Mouse (Mus musculus): ENCODE measurements around the gene Odr4.

Odr4 gene

GRCm38 (mm10) chr1:150392638-150393487 lies at the start of gene Odr4, which contains the start of gene Tpr:
Odr4 (minus strand) TSS chr1:150393080.
Tpr (plus strand) TSS chr1:150392838.
- DNase-seq, result peak; percentile 98

DNA sequence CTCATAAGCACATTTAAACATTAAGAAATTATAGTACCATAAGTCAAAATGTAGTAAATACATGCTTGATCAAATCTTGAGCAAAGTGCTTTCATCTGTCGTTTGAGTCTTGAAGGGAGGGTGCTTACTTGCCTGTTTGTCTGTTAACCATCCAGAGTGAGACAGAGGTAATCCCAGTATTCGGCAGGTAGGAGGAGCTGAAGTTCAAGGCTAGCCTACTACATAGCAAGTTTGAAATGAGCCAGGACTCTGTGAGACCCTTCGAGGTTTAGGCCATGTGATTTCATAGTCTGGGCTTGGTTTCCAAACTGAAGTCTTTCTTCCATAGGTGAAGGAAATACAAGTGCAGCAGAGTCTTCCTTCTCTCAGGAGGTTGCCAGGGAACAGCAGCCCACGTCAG lies 48.9 kb upstream of the Odr4 start:
- no peak for DNase-seq

- no peak for DNase-seq
These were observed 45.8 kb upstream of the Odr4 start for GRCm38 (mm10) chr1:150438641-150439040.

GRCm38 (mm10) chr1:150426216-150426615 lies 33.3 kb upstream of the Odr4 start:
- DNase-seq, result no peak

- no peak for DNase-seq
These were observed 32.8 kb upstream of the Odr4 start for GRCm38 (mm10) chr1:150425665-150426064.

DNA sequence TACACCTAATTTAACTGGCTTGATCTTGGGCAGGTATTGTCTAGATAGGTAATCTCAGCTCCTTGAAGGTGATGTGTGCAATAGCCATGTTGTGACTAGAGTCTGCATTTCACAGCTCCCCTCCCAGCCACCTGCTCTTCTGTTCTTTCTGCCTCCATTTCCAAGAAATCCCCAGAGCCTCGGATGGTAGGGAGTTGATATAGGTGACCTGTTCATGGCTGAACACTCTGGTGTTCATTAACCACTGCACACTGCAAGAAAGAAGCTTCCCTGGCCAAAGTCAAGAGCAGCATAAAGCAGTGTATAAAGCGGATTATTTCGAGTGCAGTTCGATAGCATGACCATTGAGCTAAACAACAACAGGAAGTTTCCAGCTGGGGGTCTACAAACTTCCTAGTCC lies 25.5 kb upstream of the Odr4 start:
- DNase-seq, result no peak

GRCm38 (mm10) chr1:150416006-150416405 lies 23.1 kb upstream of the Odr4 start:
- DNase-seq, result no peak

DNA sequence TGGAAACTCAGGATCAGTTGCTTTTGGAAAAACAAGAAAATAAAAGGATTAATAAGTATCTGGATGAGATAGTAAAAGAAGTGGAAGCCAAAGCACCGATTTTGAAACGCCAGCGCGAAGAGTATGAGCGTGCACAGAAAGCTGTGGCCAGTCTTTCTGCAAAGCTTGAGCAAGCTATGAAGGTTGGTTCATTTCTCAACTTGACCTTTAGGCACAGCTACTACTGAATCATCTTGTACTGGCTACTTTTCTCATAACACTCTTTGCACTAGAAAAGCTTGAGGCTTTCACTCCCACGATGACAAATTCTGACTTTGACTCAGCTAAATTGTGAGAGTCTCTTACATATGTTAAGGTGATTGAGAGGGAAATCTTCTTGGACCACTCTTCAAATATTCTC lies 17.1 kb upstream of the Odr4 start:
- DNase-seq, result no peak

GRCm38 (mm10) chr1:150407285-150407684 lies 14.4 kb upstream of the Odr4 start:
- no peak for DNase-seq

- DNase-seq, result no peak
These were observed 11.7 kb upstream of the Odr4 start for GRCm38 (mm10) chr1:150404555-150404954.

GRCm38 (mm10) chr1:150403914-150404313 lies 11.0 kb upstream of the Odr4 start:
- no peak for DNase-seq

GRCm38 (mm10) chr1:150396001-150396400 lies 3.1 kb upstream of the Odr4 start:
- DNase-seq, result no peak

- DNase-seq, result no peak
These were observed 590 bp upstream of the Odr4 start for GRCm38 (mm10) chr1:150393488-150393852.

DNA sequence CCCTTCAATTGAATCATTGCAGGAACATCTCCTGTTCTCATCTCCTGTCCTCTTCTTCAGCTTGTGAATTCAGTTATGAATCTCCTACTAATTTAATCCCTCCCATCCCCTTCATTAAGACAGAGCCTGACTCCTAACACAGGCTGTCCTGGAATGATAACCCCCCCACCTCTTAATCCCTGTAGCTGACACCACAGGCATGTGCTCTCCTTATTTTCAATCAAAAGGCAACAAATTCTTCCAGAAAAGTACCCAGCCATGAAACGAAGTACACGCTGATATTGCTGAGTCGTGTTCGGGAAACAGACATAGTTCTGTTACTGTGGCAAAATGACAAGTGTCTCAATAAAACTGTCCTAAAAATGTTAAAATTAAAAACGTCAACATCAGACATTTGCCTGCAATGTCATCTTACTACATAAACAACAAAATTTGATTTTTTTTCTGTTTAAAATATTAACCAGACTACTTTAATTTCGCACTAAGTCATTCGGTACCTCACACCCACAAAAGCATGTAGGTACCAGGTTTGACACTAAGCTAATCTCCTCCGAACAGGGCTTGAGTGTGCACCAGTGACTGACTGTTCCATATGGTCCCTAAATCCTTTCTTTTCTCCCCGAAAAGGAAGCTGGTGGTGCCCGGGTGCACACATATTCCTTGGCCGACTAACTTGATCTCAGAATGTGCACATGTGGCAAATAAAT lies 796 bp downstream of the Odr4 start:
- no peak for DNase-seq

GRCm38 (mm10) chr1:150389390-150390129 lies 3.3 kb downstream of the Odr4 start:
- no peak for DNase-seq

- DNase-seq, result no peak
These were observed 5.3 kb downstream of the Odr4 start for GRCm38 (mm10) chr1:150387572-150387971.

- no peak for DNase-seq
These were observed 8.7 kb downstream of the Odr4 start for GRCm38 (mm10) chr1:150384138-150384537.

- no peak for DNase-seq
These were observed 18.6 kb downstream of the Odr4 start for GRCm38 (mm10) chr1:150374247-150374646.

- DNase-seq, result no peak
These were observed 20.0 kb downstream of the Odr4 start for GRCm38 (mm10) chr1:150372895-150373294.

- no peak for DNase-seq
These were observed 32.0 kb downstream of the Odr4 start for GRCm38 (mm10) chr1:150360864-150361263.

DNA sequence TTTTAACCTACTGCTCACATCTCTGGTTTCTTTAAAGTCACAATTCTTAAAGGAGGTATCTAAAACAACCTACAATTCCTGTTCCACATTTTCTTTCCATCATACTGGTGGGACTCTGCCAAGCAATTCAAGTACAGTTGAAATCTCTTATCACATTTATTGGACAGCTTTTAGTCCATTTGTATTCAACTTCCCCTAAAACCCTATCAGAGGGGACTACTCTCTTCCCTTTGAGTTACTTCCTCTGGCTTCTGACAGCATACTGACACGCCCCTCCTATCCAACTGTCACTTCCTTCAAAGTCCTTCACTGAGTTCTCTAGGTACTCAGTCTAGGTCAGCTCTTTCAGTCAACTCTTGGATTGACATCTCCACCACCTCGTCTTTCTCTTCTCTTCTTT lies 57.8 kb downstream of the Odr4 start:
- DNase-seq, result no peak

DNA sequence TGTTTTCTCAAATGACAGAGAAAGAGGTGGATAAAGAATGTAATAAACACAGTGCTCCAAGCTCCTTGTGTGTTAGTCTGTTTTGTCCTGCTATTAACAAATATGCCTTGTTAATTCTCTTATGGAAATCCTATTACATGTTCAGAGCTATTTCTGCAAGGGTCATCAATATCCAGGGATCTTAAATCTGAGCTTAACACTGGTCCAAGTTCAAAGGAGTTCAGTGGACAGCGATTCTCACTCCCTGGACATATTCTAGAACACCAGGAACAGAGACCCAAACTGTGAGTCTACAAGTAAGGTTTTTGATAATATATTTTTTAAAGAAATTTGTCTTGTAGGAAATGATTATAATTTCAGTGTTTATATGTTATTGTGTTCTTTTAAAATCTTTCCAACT lies 73.7 kb downstream of the Odr4 start, which contains the start of gene Pdc:
Pdc (plus strand) TSS at position 213 of the 400 bp plus-strand sequence.
- DNase-seq, result no peak

All from thymus, postnatal 4 days (tissue).